Mouse (Mus musculus) cerebellum, adult 2 months (tissue): ENCODE results near the gene Gm29666.

Experiments used
- CTCF ChIP-seq: fragments of 200-500 bp; IDR thresholded peaks from 2 replicates; pipeline ENCODE4 v1.5.1; 2011; ENCODE audit warnings: low read depth, mild to moderate bottlenecking, control low read depth, low read length, moderate library complexity, borderline replicate concordance; ENCODE audit not compliant: insufficient read depth
- POLR2A ChIP-seq: fragments of 200-500 bp; IDR thresholded peaks from 2 replicates; pipeline ENCODE4 v1.6.1; 2011; ENCODE audit warnings: low read length, control low read depth, borderline replicate concordance; ENCODE audit not compliant: insufficient read depth

DNA sequence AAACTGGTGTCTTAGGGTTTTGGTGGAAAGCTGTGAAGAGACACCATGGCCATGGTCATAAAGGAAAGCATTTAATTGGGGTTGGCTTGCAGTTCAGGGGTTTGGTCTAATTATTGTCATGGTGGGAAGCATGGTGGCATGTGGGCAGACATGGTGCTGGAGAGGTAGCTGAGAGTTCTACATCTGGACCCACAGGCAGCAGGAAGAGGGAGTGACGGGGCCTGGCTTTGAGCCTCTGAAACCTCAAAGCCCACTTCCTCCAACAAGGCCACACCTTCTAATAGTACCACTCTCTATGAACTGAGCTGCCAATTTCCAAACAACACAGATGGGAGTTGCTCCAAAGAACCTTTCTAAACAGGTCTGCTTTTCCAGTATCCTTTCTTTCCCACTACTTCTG lies 23.2 kb downstream of the Gm29666 start:
- TF ChIP-seq POLR2A (no peak), CTCF (no peak)
